30 mouse cellular contexts compared by ENCODE assay signal in genomic region chr8:123203571-123203970, GRCm38 (mm10). TPM values are rescaled to one million over a fixed set of nuclear protein-coding genes. Genes with fewer than 3 reads are reported as not detected.
DNase-seq lines count a peak whose midpoint lies in the region; ATAC-seq and TF ChIP-seq lines count a peak whose summit lies in the region.
"Had no signal": no experiment of that assay in that cellular context is flagged by ENCODE, and none has a peak within 500 bp of the region (broad histone marks: within the 10 kb centered on the region; RNA-seq: fewer than 3 reads in every experiment).

No protein-coding gene starts in this region.

- no peak for DNase-seq in hindbrain, embryonic 14.5 days (ENCODE audit: low spot score)
- DNase-seq in hindbrain, embryonic 11.5 days (ENCODE audit: low spot score) = no peak
- peak; percentile 72 for DNase-seq in CD4-positive helper T cell, adult 2 months (ENCODE audit: low read depth, low spot score)
- peak; percentile 44 to 68 for DNase-seq in natural killer cell, adult 2 months (ENCODE audit: low spot score in 2 of 2)
- DNase-seq in cerebellum, adult 2 months = no peak
- DNase-seq in urinary bladder, postnatal 4 days (ENCODE audit: low spot score in 2 of 2) = no peak
- DNase-seq: cerebellum, adult 11 months; cerebellum, postnatal 10 days; gastrocnemius, postnatal 10 days; heart, adult 11 months; kidney, adult 11 months; kidney, postnatal 4 days; right cerebral cortex, postnatal 14 days; thymus, postnatal 25 days had no signal

- no peaks in the 10 kb centered on the region for H3K9me3 ChIP-seq in hindbrain, embryonic 14.5 days (ENCODE audit: control insufficient read depth, low read length)
- no peaks in the 10 kb centered on the region for H3K9me3 ChIP-seq in hindbrain, embryonic 11.5 days (ENCODE audit: control insufficient read depth, low read length)
- H3K9me3 ChIP-seq: embryonic facial prominence, embryonic 12.5 days; forebrain, embryonic 13.5 days; kidney, embryonic 15.5 days; liver, embryonic 15.5 days; megakaryocyte, embryonic 14.5 days; midbrain, embryonic 13.5 days; neural tube, embryonic 12.5 days had no signal

- no peak overlapping the region for H3K27ac ChIP-seq in hindbrain, embryonic 14.5 days
- H3K27ac ChIP-seq in hindbrain, embryonic 11.5 days (ENCODE audit: low read depth, low read length) = no peak overlapping the region
- H3K27ac ChIP-seq in cerebellum, adult 2 months (ENCODE audit: insufficient read depth, low read length) = no peak overlapping the region
- H3K27ac ChIP-seq: embryonic facial prominence, embryonic 12.5 days; forebrain, embryonic 13.5 days; hindbrain, postnatal 0 days; kidney, embryonic 15.5 days; liver, embryonic 15.5 days; midbrain, embryonic 13.5 days; neural tube, embryonic 12.5 days had no signal

- H3K9ac ChIP-seq in hindbrain, embryonic 14.5 days = 0 out of 2 replicates have a peak overlapping the region, but pooled peaks have one; percentile 8
- no peak overlapping the region for H3K9ac ChIP-seq in hindbrain, embryonic 11.5 days (ENCODE audit: low read depth, low read length)
- H3K9ac ChIP-seq: embryonic facial prominence, embryonic 12.5 days; forebrain, embryonic 13.5 days; kidney, embryonic 15.5 days; liver, embryonic 15.5 days; midbrain, embryonic 13.5 days; neural tube, embryonic 12.5 days had no signal

- ATAC-seq in hindbrain, embryonic 14.5 days (ENCODE audit: low FRiP score) = no peak
- ATAC-seq in hindbrain, embryonic 11.5 days (ENCODE audit: low FRiP score) = no peak
- peak; percentile 31; the same call in 1 of the 2 replicates for ATAC-seq in granulocyte monocyte progenitor cell, adult 5-6 weeks (replicated peaks; ENCODE audit: poor library complexity, severe bottlenecking)
- ATAC-seq: forebrain, embryonic 13.5 days; hindbrain, postnatal 0 days; midbrain, embryonic 13.5 days had no signal

- no peak overlapping the region for H3K4me2 ChIP-seq in hindbrain, embryonic 14.5 days (replicated peaks)
- no peak overlapping the region for H3K4me2 ChIP-seq in hindbrain, embryonic 11.5 days (replicated peaks; ENCODE audit: low read depth, low read length)
- H3K4me2 ChIP-seq: embryonic facial prominence, embryonic 12.5 days; forebrain, embryonic 13.5 days; heart, embryonic 11.5 days; kidney, embryonic 15.5 days; liver, embryonic 15.5 days; midbrain, embryonic 13.5 days; neural tube, embryonic 12.5 days had no signal

- 87% methylated on average over 3 of the region's 3 CpGs for WGBS in hindbrain, embryonic 14.5 days
- WGBS in hindbrain, embryonic 11.5 days = 94% methylated on average over 3 of the region's 3 CpGs
- WGBS in cerebellum, adult 2 months = 84% methylated on average over 3 of the region's 3 CpGs

- no peaks in the 10 kb centered on the region for H3K27me3 ChIP-seq in hindbrain, embryonic 14.5 days (ENCODE audit: control insufficient read depth, insufficient read depth, low read length)
- no peaks in the 10 kb centered on the region for H3K27me3 ChIP-seq in hindbrain, embryonic 11.5 days (ENCODE audit: control insufficient read depth, insufficient read depth, low read length)
- H3K27me3 ChIP-seq in cerebellum, adult 2 months (ENCODE audit: control insufficient read depth, insufficient read depth, low read length) = no peaks in the 10 kb centered on the region
- H3K27me3 ChIP-seq: embryonic facial prominence, embryonic 12.5 days; kidney, embryonic 15.5 days; midbrain, embryonic 13.5 days; neural tube, embryonic 12.5 days had no signal

- peaks cover 45% of the 10 kb centered on the region for H3K36me3 ChIP-seq in hindbrain, embryonic 14.5 days (replicated peaks; ENCODE audit: control insufficient read depth, insufficient read depth)
- H3K36me3 ChIP-seq in hindbrain, embryonic 11.5 days (ENCODE audit: control insufficient read depth, insufficient read depth, low read length) = 0 out of 2 replicates have a peak, but pooled peaks cover 6% of the 10 kb centered on the region

- no peak overlapping the region for H3K4me3 ChIP-seq in hindbrain, embryonic 14.5 days (replicated peaks; ENCODE audit: low read length)
- H3K4me3 ChIP-seq in hindbrain, embryonic 11.5 days (ENCODE audit: low read depth, low read length) = no peak overlapping the region
- no peak overlapping the region for H3K4me3 ChIP-seq in cerebellum, adult 2 months (replicated peaks; ENCODE audit: insufficient read depth, low read depth, low read length)
- H3K4me3 ChIP-seq: embryonic facial prominence, embryonic 12.5 days; erythroblast, embryonic 14.5 days; forebrain, embryonic 13.5 days; kidney, embryonic 15.5 days; liver, embryonic 15.5 days; megakaryocyte, embryonic 14.5 days; midbrain, embryonic 13.5 days; neural tube, embryonic 12.5 days had no signal

- no peak for TF ChIP-seq POLR2A in cerebellum, adult 2 months (IDR thresholded peaks at IDR 0.05; ENCODE audit: borderline replicate concordance, insufficient read depth, low read length)

- no peak for TF ChIP-seq CTCF in cerebellum, adult 2 months (IDR thresholded peaks at IDR 0.05; ENCODE audit: borderline replicate concordance, insufficient read depth, low read depth, low read length)

- H3K4me1 ChIP-seq in hindbrain, embryonic 14.5 days (replicated peaks; ENCODE audit: control insufficient read depth, insufficient read depth, low read length) = no peaks in the 10 kb centered on the region
- no peaks in the 10 kb centered on the region for H3K4me1 ChIP-seq in hindbrain, embryonic 11.5 days (replicated peaks; ENCODE audit: control insufficient read depth, insufficient read depth, low read length)
- H3K4me1 ChIP-seq in cerebellum, adult 2 months (ENCODE audit: control insufficient read depth, insufficient read depth, low read length) = no peaks in the 10 kb centered on the region
- H3K4me1 ChIP-seq: embryonic facial prominence, embryonic 12.5 days; forebrain, embryonic 13.5 days; kidney, embryonic 15.5 days; liver, embryonic 15.5 days; midbrain, embryonic 13.5 days; neural tube, embryonic 12.5 days had no signal

RNA-seq across cellular contexts. Expression of gene Chmp1a, which starts 9.0 kb away (rescaled TPM):
- polyA plus RNA-seq in hindbrain, embryonic 14.5 days (2014; fragmentation: Nextera tagmentation; extraction: Ambion mirVana) = 160 and 164 TPM in 2 replicates
- 87.7 and 94.3 TPM in 2 replicates for polyA plus RNA-seq in hindbrain, embryonic 11.5 days (2014; fragmentation: Nextera tagmentation; extraction: Ambion mirVana)
- total RNA-seq in granulocyte monocyte progenitor cell, adult 5-6 weeks (2014; fragmentation: Nextera tagmentation) = 22.6 and 37.6 TPM in 2 replicates
- 28.3 and 35.4 TPM in 2 replicates for total RNA-seq in granulocyte monocyte progenitor cell, adult 5-6 weeks (2017)
- 95.0 and 98.2 TPM in 2 replicates for polyA plus RNA-seq in cerebellum, adult 2 months (2012; rRNA removed)

RNA-seq across cellular contexts. Expression of gene Spata33, which starts 9.1 kb away (rescaled TPM):
- 5.2 and 9.8 TPM in 2 replicates for polyA plus RNA-seq in hindbrain, embryonic 14.5 days (2014; fragmentation: Nextera tagmentation; extraction: Ambion mirVana)
- polyA plus RNA-seq in hindbrain, embryonic 11.5 days (2014; fragmentation: Nextera tagmentation; extraction: Ambion mirVana) = 5.5 and 6.1 TPM in 2 replicates
- total RNA-seq in granulocyte monocyte progenitor cell, adult 5-6 weeks (2014; fragmentation: Nextera tagmentation) = 0.51 and 0.80 TPM in 2 replicates
- 0.36 and 0.39 TPM in 2 replicates for total RNA-seq in granulocyte monocyte progenitor cell, adult 5-6 weeks (2017)
- 6.4 TPM in 2 replicates for polyA plus RNA-seq in cerebellum, adult 2 months (2012; rRNA removed)
- total RNA-seq: hematopoietic stem cell, adult 5-6 weeks; monocyte, adult 5-6 weeks had no signal

RNA-seq across cellular contexts. Expression of gene Dpep1, which starts 17.5 kb away (rescaled TPM):
- polyA plus RNA-seq in hindbrain, embryonic 14.5 days (2014; fragmentation: Nextera tagmentation; extraction: Ambion mirVana) = 0.25 and 0.34 TPM in 2 replicates
- 0.43 and 0.85 TPM in 2 replicates for polyA plus RNA-seq in hindbrain, embryonic 11.5 days (2014; fragmentation: Nextera tagmentation; extraction: Ambion mirVana)
- not detected in 2 replicates for total RNA-seq in granulocyte monocyte progenitor cell, adult 5-6 weeks (2014; fragmentation: Nextera tagmentation)
- total RNA-seq in granulocyte monocyte progenitor cell, adult 5-6 weeks (2017) = not detected in 2 replicates
- 0.16 and 0.59 TPM in 2 replicates for polyA plus RNA-seq in cerebellum, adult 2 months (2012; rRNA removed)
- total RNA-seq: hematopoietic stem cell, adult 5-6 weeks; left cerebral cortex, adult 18-20 months; left cerebral cortex, postnatal 25 days; monocyte, adult 5-6 weeks had no signal
- polyA plus RNA-seq: cortical plate, adult 2 months; erythroblast, embryonic 14.5 days; forebrain, embryonic 13.5 days; midbrain, embryonic 13.5 days had no signal

RNA-seq across cellular contexts. Expression of gene Cdk10, which starts 21.1 kb away (rescaled TPM):
- 42.9 and 44.1 TPM in 2 replicates for polyA plus RNA-seq in hindbrain, embryonic 14.5 days (2014; fragmentation: Nextera tagmentation; extraction: Ambion mirVana)
- 32.3 and 34.5 TPM in 2 replicates for polyA plus RNA-seq in hindbrain, embryonic 11.5 days (2014; fragmentation: Nextera tagmentation; extraction: Ambion mirVana)
- total RNA-seq in granulocyte monocyte progenitor cell, adult 5-6 weeks (2014; fragmentation: Nextera tagmentation) = 26.7 and 54.5 TPM in 2 replicates
- total RNA-seq in granulocyte monocyte progenitor cell, adult 5-6 weeks (2017) = 39.4 and 39.9 TPM in 2 replicates
- 92.1 and 97.0 TPM in 2 replicates for polyA plus RNA-seq in cerebellum, adult 2 months (2012; rRNA removed)

RNA-seq across cellular contexts. Expression of gene Spata2l, which starts 32.5 kb away (rescaled TPM):
- 8.4 and 9.1 TPM in 2 replicates for polyA plus RNA-seq in hindbrain, embryonic 14.5 days (2014; fragmentation: Nextera tagmentation; extraction: Ambion mirVana)
- polyA plus RNA-seq in hindbrain, embryonic 11.5 days (2014; fragmentation: Nextera tagmentation; extraction: Ambion mirVana) = 1.8 and 2.2 TPM in 2 replicates
- total RNA-seq in granulocyte monocyte progenitor cell, adult 5-6 weeks (2014; fragmentation: Nextera tagmentation) = 1.5 and 3.9 TPM in 2 replicates
- total RNA-seq in granulocyte monocyte progenitor cell, adult 5-6 weeks (2017) = 1.0 and 4.3 TPM in 2 replicates
- 18.5 and 22.1 TPM in 2 replicates for polyA plus RNA-seq in cerebellum, adult 2 months (2012; rRNA removed)

Comparison
In these comparisons a context has a peak if more than half of its experiments do, and no peak if none do; other contexts are left out.
1. DNase-seq: peak in CD4-positive helper T cell, adult 2 months (single experiment) and natural killer cell, adult 2 months (2 of 2); none in hindbrain, embryonic 14.5 days (single experiment), hindbrain, embryonic 11.5 days (single experiment), cerebellum, adult 2 months (0 of 2) and urinary bladder, postnatal 4 days (0 of 2).